Mouse (Mus musculus): ENCODE measurements around the gene Opa1. TPM values are rescaled to one million over a fixed set of nuclear protein-coding genes. Genes with fewer than 3 reads are reported as not detected.

Opa1 gene
- total RNA-seq, 2 experiments from 2014 or later = 91.1 to 99.5 TPM

GRCm38 (mm10) chr16:29646202-29646601, 67.1 kb downstream of the Opa1 start:
- no peak for DNase-seq (ENCODE audit: low spot score in 2 of 2)

- DNase-seq (ENCODE audit: low spot score in 2 of 2) = no peak
Observed at GRCm38 (mm10) chr16:29656187-29656825, 77.2 kb downstream of the Opa1 start.

GRCm38 (mm10) chr16:29656901-29657300, 77.8 kb downstream of the Opa1 start:
- DNase-seq (ENCODE audit: low spot score in 2 of 2) = no peak

DNA sequence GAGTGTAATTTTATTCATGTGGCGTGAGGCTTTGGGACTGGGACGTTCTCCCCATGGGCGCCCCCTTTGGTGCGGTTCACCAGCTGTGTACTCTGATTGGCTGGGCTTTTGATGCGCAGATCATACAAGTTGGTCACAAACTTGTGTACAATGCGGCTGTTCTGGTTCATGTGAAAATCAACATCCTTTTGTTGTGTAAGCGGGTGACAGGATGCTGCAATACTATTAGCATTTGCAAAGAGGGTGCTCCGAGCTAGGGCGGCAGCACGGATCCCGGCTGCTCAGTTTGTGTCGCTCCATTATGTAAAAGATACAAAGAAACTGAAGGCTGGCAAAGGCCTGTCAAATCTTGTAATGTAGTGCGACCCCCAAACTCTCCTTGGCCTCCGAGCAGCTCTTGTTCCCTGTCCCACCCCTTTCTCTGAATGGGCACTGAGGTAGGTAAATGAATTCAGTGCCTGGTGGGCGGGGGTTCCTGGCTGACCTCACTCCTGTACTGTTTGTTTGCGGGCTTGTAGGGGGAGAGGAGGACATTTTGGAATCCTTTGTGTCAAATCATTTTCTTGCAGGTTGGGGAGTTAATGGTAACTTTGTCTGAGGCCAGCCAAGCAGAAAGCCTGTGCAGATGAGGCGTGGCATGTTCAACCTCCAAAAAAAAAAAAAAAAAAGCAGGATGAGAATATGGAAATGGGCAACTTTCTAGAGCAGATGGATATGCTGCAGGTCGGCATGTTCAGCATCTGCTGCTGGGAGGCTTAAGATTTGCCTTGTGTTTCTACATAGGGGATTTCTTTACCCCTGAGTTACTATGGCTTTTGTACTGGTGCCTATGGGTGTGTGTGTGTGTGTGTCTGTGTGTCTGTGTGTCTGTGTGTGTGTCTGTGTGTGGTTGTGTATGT, 78.8 kb downstream of the Opa1 start:
- DNase-seq (ENCODE audit: low spot score in 2 of 2) = no peak

GRCm38 (mm10) chr16:29659101-29659810, 80.1 kb downstream of the Opa1 start:
- no peak for DNase-seq (ENCODE audit: low spot score in 2 of 2)

DNA sequence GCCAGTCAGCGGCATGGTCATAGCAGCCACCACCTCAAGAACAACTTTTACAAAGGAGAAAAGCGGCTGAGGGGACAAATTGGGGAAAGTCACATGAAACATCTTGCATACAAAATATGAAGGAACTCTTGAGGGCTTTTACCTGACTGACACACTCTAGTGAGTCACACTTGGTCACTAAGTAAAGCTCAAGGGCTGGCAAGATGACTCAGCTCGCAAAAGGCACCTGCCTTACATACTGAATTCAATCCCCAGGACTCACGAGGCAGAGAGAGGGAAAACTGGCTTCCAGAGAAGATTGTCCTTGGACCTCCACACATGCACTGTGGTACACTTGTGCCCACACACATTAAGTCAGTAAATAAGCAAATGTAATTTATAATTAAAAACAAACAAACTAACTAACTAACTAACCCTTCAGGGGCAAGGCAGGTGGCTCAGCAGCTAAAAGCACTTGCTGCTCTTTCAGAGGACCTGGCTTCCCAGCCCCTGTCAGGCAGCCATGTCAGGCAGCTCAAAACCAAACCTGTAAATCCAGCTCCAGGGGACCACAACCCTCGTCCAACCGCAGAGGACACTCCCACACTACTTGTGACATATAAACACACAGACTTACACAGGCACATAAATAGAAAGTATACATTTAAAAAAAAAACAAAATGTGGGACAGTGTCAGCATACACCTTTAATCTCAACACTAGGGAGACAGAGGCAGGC, 84.1 kb downstream of the Opa1 start:
- DNase-seq (ENCODE audit: low spot score in 2 of 2) = no peak

GRCm38 (mm10) chr16:29664392-29664791, 85.3 kb downstream of the Opa1 start:
- no peak for DNase-seq (ENCODE audit: low spot score in 2 of 2)

GRCm38 (mm10) chr16:29666991-29667701, 88.0 kb downstream of the Opa1 start:
- DNase-seq (ENCODE audit: low spot score in 2 of 2) = no peak

GRCm38 (mm10) chr16:29667702-29668061, 88.5 kb downstream of the Opa1 start:
- no peak for DNase-seq (ENCODE audit: low spot score in 2 of 2)

DNA sequence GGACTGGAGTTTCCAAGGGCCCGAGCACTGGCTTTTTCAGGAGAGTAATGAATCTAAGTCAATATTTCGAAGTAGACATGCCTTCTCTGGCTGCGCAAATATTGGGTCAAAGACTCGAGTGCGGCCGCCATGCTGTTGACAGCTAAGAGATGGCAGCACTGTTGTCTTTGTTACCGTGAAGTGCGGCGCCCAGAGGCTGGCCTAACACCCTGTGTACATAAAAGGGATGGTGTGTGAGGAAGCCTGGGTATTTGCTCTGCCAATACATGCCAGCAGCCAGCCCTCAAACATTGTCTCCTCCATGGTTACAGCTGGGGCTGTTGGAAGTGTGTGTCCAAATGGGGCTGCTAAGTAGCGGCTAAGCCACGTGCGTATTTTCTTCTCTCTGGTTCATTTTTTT, 89.3 kb downstream of the Opa1 start:
- DNase-seq (ENCODE audit: low spot score in 2 of 2) = no peak

DNA sequence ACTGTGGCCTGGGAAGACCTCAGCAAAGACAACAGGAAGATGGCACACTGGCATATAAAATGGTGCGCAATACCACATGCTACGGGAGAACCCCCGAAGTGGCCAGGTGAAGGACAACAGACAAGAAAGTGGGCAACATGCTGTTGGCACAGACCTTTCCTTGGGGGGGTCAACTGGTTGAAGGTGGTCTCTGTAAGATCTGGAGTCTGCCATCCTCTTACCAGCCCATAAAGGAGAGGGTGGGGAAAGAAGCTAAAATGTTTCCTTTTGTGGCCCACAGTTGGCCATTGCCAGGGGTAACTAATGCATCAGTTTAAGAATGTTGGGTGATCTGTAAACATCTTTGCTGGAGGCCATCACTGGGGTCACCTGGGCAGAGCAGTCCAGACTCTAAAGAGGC, 91.7 kb downstream of the Opa1 start:
- DNase-seq (ENCODE audit: low spot score in 2 of 2) = no peak

GRCm38 (mm10) chr16:29673230-29673629, 94.1 kb downstream of the Opa1 start:
- no peak for DNase-seq (ENCODE audit: low spot score in 2 of 2)

DNA sequence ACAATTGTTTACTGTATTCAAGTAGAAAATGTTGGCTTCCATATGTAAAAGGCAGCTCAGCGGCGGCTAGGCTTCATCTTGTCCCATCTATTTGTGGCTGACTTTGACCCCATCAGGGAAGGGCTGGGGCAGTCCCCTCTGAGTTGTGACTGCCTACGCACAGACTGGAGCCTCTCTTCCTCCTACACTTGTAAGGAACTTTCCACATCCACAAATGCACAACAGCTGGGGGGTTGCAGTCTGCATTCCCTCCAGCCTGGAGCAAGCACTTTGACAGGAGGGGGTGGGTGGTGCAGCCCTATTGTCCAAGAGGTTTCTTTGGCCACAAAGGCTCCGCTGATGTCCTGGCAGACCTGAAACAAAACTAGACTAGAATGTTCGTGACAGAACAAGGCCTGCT, 100.5 kb downstream of the Opa1 start:
- no peak for DNase-seq (ENCODE audit: low spot score in 2 of 2)

DNA sequence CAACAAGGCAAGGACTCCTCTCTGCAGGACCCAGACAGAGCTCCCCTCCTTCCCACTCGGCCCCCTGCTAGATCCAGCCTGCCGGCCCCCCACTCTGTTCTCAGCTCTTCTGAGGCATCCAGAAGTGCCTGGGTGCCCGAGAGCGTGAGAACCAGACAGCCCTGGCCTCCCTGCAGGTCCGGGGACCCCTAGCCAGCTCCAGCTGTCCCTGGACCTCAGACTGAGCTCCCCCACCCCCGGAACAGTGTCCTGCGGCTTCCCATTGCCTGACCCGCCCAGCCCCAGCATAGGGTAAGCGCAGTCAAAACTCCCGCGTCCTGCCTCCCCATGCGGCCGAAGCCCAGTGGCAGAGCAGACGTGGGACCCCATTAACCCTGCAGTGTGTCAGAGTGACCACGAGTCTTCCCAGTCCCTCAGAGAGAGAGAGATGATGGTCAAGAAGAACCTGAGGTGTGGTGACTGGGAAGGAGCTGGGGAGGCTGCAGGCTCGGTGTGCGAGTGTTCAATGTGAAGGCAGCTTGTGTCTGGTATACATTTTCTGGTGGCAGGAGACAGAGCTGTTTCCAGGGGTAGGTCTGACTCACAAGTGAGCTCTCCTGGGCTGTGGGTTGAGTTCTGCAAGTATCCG, 101.5 kb downstream of the Opa1 start:
- no peak for DNase-seq (ENCODE audit: low spot score in 2 of 2)

DNA sequence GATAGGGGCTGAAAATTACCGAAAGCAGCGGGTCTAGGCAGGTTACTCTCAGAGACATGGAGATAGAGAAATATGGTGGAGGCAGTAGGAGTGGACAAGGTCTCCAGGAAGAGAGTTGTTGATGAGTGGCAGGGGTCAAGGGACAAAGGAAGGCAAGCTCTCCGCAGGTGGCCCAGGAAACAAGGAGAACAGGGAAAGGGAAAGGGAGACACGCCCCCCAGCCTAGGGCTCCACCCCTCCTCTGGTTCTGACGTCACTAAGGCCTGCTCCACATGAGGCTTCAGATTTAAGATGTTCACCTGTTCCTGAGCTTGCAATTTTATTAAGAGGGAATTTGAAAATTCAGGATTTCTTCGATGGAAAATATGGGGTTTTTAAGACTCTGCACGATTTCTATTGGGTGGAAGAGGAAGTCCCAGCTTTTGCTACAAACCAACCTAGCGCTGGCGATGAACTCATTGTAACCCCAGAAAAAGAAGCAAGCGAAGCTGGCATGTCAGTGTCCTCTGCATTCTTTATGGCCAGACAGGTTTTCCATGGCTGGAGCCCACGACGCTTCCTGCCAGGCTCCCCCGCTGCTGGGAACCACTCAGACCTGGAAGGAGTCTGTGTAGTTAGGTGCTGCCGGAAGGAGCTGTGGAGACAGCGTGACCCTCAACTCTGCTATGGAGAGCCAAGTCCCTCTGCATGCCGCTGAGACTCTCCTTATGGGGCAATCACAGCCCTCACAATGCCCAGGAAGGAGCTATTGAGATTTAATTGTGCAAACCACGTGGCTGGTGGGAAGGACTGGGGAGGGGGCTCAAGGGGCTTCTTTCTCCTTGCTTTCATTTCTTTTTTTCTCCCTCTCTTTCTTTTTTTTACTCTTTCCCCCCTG, 103.7 kb downstream of the Opa1 start:
- no peak for DNase-seq (ENCODE audit: low spot score in 2 of 2)

- DNase-seq (ENCODE audit: low spot score in 2 of 2) = no peak
Observed at GRCm38 (mm10) chr16:29683563-29683962, 104.4 kb downstream of the Opa1 start.

- no peak for DNase-seq (ENCODE audit: low spot score in 2 of 2)
Observed at GRCm38 (mm10) chr16:29684111-29684510, 105.0 kb downstream of the Opa1 start.

DNA sequence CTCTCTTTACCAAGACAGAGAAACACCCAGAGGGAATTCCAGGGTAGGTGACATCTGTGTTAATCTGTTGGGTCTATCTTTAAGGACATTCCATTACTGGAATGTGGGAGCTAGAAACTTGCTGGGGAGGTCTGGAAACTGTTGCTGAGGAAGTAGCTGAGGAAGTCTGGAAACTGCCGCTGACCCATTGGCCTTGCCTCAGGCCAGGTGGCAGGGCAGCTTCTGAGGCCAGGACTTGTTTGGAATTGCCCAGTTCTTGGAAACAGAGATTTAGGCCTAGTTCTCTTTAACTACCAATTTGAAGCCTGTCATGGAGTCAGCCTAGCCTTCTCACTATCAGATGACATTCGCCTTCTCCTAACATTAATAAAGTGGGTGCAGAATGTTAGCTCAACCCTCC, 105.5 kb downstream of the Opa1 start:
- DNase-seq (ENCODE audit: low spot score in 2 of 2) = no peak

DNA sequence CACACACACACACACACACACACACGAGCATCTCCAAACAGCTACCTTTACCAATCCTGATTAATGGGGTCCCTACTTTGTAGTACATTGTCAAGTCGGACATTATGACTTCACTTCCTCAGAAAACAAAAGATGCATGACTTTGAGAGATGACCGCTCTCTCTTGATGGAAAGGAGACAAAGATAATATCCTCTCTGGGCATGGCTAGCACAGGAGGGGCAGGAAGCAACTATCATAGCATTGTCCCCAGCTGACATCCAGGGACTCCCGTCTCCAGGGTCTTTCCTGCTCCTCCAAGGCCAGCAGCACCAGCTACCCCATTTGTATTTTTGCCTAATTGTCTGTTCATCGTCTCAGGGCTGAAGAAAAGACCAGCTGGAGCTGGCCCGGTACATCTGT, 107.0 kb downstream of the Opa1 start:
- DNase-seq (ENCODE audit: low spot score in 2 of 2) = no peak

All from adrenal gland, adult 18-20 months (tissue).